Mouse (Mus musculus) left cerebral cortex, postnatal 10 days (tissue): ENCODE measurements around the gene Celf2. TPM values are rescaled to one million over a fixed set of nuclear protein-coding genes. Genes with fewer than 3 reads are reported as not detected.

Source experiments
- DNase-seq, 2 experiments: peaks; one replicate each; pipeline ENCODE4 v3.0.0; 2021 to 2022; ENCODE audit warnings: low spot score in 2 of 2, mixed read lengths in 1 of 2; ENCODE audit errors: extremely low spot score in 1 of 2
- intact Hi-C: fragments of 180-260 bp; cut with DNase I; formaldehyde crosslinking; loops from one replicate; pipeline ENCODE4 v1.15.1; 2025
- total RNA-seq, 2 experiments: library from RNA; stranded (reverse); gene quantifications; 2 replicates each; pipeline ENCODE4 v1.2.3; 2021

The Celf2 gene
- total RNA-seq, 2 experiments from 2014 or later, result 575 to 591 TPM

GRCm38 (mm10) chr2:6904411-6904810 is 605.0 kb downstream of the Celf2 start:
- intact Hi-C loops, result no loop called here
- DNase-seq, result no peak

- no peak for DNase-seq
- intact Hi-C loops, result no loop called here
These were observed 606.1 kb downstream of the Celf2 start for GRCm38 (mm10) chr2:6903251-6903763.

- intact Hi-C loops, result no loop called here
These were observed 612.5 kb downstream of the Celf2 start for GRCm38 (mm10) chr2:6896896-6897295.

GRCm38 (mm10) chr2:6893597-6893996 is 615.8 kb downstream of the Celf2 start:
- intact Hi-C loops, result no loop called here
- DNase-seq, result no peak

More at GRCm38 (mm10) chr2:6896896-6897295, 612.5 kb downstream of the Celf2 start:
- DNase-seq, result no peak

GRCm38 (mm10) chr2:6893095-6893494 is 616.3 kb downstream of the Celf2 start:
- intact Hi-C loops, result no loop called here
- no peak for DNase-seq

- no peak for DNase-seq
- intact Hi-C loops, result loop anchor here (5.0 to 10.0 kb wide), 2 partner anchors 197 to 510 kb away; no protein-coding TSS in a partner anchor
These were observed 624.3 kb downstream of the Celf2 start for GRCm38 (mm10) chr2:6884796-6885711.

GRCm38 (mm10) chr2:6883996-6884795 is 625.2 kb downstream of the Celf2 start:
- intact Hi-C loops, result loop anchor here (5.0 to 10.0 kb wide), 2 partner anchors 198 to 511 kb away; no protein-coding TSS in a partner anchor
- DNase-seq, result no peak

GRCm38 (mm10) chr2:6882236-6882885 is 627.0 kb downstream of the Celf2 start:
- no peak for DNase-seq
- intact Hi-C loops, result loop anchor here (5.0 to 10.0 kb wide), 2 partner anchors 200 to 512 kb away; no protein-coding TSS in a partner anchor

GRCm38 (mm10) chr2:6880941-6881575 is 628.3 kb downstream of the Celf2 start:
- DNase-seq, result no peak
- intact Hi-C loops, result loop anchor here (5.0 to 10.0 kb wide), 2 partner anchors 201 to 514 kb away; no protein-coding TSS in a partner anchor

GRCm38 (mm10) chr2:6877094-6877493 is 632.3 kb downstream of the Celf2 start:
- intact Hi-C loops, result loop anchor here (10.0 kb wide), 1 partner anchor 152 kb away; no protein-coding TSS in a partner anchor
- DNase-seq, result no peak

GRCm38 (mm10) chr2:6876547-6876946 is 632.8 kb downstream of the Celf2 start:
- peak in 1 of 2 experiments; percentile 37 for DNase-seq
- intact Hi-C loops, result loop anchor here (10.0 kb wide), 1 partner anchor 152 kb away; no protein-coding TSS in a partner anchor

GRCm38 (mm10) chr2:6875071-6875611 is 634.2 kb downstream of the Celf2 start:
- intact Hi-C loops, result loop anchor here (10.0 kb wide), 1 partner anchor 150 kb away; no protein-coding TSS in a partner anchor
- peak; percentile 21 to 57 for DNase-seq

- intact Hi-C loops, result loop anchor here (10.0 kb wide), 1 partner anchor 150 kb away; no protein-coding TSS in a partner anchor
- no peak for DNase-seq
These were observed 635.0 kb downstream of the Celf2 start for GRCm38 (mm10) chr2:6874266-6874955.

GRCm38 (mm10) chr2:6873711-6874110 is 635.7 kb downstream of the Celf2 start:
- intact Hi-C loops, result loop anchor here (10.0 kb wide), 1 partner anchor 149 kb away; no protein-coding TSS in a partner anchor
- no peak for DNase-seq

GRCm38 (mm10) chr2:6872894-6873255 is 636.5 kb downstream of the Celf2 start:
- DNase-seq, result no peak
- intact Hi-C loops, result loop anchor here (10.0 kb wide), 1 partner anchor 148 kb away; no protein-coding TSS in a partner anchor

- intact Hi-C loops, result loop anchor here (10.0 kb wide), 1 partner anchor 148 kb away; no protein-coding TSS in a partner anchor
- DNase-seq, result peak in 1 of 2 experiments; percentile 86
These were observed 637.1 kb downstream of the Celf2 start for GRCm38 (mm10) chr2:6872131-6872893.
